Mouse (Mus musculus): ENCODE data around the gene Rest.

Gene Rest

DNA sequence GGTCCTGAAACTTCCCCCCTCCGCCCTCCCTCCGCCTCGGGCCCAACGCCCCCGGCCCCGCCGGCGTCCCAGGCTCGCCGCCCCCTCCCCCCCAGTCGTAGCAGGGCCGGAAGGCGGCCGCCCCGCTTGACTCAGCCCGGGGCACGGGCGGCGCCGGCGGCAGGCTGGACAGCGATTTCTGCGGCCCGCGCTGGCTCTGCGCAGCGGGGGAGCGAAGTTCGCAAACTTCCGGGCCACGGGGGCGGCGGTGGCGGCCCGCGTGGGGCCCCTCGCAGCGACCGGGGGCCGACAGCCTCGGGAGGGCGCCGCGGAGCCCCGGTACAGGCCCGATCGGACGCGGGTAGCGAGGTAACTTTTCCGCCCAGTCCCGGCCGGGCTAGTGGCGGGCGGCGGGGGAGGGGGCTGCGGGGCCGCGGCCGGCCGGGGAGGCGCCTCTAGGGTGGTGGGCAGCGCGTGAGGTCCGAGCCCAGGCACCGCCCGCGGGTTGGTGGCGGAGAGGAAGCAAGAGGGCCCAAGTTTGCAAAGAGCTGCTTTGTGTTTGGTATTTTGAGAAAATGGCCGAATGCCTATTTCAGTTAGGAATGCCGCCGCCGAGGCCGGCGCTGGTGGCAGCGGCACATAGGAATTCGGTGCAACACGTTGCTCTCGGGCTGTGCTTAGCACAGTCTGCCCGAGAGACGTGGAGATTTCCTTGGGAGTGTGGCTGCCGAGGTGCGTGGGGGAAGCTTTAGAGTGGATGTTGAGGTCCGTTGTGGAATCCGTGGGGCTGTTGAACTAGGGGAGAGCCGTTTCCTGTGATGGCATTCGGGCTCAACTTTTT is 985 bp downstream of the Rest start:
- DNase-seq (ENCODE audit: low spot score), result peak; percentile 49

DNA sequence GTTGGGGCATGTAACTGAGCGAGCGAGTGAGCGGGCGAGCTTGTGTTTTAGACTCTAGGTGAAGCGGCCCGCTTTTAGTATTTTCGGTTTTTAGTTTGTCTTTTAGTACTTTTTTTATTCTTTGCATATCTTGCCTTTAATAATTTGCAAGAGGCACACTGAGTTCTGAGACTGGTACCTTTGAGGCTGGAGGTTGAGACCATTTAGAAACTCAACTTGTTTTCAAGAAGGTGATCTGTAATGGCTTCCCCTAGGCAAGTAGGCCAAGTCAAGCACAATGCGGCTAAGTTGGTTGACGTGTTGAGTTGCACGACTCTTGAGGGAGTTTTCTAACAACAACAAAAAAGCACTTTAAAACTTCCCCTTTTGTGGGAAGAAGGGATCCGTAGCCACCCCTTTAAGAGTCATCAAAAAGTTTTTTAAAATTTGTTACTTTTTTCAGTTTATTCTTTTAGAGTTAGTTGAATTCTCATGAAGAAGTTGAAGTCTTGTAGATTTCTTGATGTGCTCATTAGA is 1.7 kb downstream of the Rest start:
- no peak for DNase-seq (ENCODE audit: low spot score)

DNA sequence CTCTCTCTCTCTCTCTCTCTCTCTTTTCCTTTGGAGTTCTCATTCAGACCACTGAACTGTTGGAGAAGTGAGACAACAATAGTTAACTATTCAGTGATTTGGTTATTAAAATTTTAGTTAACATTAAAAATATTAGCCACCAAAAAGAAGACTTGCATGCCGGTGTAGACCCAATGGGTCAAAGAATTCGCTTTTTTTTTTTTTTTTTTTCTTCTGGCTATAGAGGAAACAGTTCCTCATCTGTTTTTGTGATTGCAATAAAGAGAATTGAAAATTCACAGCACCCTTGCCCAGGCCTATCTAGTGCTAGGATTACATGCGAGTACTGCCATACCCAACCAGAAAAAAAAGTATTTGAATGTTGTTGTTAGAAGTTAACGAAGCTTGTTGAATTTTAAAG is 2.1 kb downstream of the Rest start:
- DNase-seq (ENCODE audit: low spot score), result no peak

DNA sequence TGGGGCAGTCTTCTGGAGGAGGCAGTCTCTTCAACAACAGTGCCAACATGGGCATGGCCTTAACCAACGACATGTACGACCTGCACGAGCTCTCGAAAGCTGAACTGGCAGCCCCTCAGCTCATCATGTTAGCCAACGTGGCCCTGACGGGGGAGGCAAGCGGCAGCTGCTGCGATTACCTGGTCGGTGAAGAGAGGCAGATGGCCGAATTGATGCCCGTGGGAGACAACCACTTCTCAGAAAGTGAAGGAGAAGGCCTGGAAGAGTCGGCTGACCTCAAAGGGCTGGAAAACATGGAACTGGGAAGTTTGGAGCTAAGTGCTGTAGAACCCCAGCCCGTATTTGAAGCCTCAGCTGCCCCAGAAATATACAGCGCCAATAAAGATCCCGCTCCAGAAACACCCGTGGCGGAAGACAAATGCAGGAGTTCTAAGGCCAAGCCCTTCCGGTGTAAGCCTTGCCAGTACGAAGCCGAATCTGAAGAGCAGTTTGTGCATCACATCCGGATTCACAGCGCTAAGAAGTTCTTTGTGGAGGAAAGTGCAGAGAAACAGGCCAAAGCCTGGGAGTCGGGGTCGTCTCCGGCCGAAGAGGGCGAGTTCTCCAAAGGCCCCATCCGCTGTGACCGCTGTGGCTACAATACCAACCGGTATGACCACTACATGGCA is 2.8 kb downstream of the Rest start:
- no peak for DNase-seq (ENCODE audit: low spot score)

DNA sequence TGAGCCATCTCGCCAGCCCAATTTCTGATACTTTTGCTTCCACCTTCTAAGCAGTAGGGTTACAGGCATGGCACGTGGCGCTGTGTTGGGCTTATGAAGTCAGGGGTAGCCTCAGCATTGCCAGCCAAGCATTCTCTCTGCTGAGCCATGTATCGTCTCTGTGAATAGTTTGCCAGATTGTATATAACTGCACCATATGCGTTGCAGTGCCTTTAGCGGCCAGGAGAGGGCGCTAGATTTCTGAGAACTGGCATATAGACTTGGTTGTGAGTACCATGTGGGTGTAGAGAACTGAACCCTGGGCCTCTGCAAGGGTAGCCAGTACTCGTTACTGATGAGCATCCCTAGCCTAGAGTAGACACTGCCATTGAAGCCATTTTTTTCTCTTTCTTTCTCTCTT is 4.1 kb downstream of the Rest start:
- DNase-seq (ENCODE audit: low spot score), result no peak

DNA sequence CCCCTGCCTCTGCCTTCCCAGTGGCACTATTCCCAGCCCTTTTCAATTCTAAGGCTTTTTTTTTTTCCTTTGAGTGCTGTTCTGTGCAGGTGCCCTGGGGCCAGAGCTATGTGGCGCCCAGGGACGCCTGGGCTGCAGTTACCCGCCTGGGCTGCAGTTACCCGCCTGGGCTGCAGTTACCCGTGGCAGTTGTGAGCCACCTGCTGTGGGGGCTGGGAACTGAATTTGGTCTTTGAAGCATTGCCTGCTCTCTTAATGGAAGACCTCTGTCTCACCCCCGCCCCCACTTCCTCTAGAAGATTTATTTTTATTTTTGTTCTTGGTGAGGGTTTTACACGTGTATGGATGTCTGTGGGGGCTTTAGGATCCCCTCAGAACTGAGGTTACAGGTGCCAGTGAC is 7.9 kb downstream of the Rest start:
- no peak for DNase-seq (ENCODE audit: low spot score)

DNA sequence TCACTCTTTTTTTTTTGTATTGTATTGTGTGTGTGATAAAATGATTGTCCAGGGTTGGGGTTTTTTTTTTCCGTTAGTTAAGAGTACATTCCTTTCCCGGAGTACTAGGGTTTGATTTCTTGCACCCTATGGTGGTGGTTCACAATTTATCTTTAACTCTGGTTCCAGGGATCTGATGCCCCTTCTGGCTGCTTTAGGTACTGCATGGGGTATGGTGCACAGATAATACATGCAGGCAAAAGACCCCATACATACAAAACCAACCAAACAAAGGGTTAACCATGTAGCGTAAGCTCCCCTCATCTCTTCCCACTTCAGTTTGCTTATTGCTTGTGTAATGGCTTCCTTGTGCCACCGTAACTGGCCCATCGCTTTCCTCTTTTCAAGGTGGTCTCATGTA is 10.7 kb downstream of the Rest start:
- no peak for DNase-seq (ENCODE audit: low spot score)

DNA sequence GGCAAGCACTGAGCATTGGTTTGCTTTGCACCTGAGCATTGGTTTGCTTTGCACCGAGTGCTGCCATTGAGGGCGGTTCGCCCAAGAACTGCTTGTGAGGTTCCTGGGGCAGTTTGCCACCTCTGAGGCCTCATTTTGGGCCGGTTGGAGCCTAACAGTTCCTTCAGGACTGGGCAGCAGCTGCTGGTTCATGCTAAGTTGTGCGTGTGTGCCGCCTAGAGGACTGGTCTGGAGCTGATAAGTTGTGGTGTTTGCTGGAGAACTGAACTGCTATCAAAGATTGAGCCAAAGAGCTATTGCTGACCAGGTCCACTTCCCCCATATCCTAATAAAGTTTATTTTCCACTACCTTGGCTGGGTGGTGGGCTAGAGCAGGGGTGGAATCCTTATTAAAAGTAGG is 11.9 kb downstream of the Rest start:
- DNase-seq (ENCODE audit: low spot score), result no peak

DNA sequence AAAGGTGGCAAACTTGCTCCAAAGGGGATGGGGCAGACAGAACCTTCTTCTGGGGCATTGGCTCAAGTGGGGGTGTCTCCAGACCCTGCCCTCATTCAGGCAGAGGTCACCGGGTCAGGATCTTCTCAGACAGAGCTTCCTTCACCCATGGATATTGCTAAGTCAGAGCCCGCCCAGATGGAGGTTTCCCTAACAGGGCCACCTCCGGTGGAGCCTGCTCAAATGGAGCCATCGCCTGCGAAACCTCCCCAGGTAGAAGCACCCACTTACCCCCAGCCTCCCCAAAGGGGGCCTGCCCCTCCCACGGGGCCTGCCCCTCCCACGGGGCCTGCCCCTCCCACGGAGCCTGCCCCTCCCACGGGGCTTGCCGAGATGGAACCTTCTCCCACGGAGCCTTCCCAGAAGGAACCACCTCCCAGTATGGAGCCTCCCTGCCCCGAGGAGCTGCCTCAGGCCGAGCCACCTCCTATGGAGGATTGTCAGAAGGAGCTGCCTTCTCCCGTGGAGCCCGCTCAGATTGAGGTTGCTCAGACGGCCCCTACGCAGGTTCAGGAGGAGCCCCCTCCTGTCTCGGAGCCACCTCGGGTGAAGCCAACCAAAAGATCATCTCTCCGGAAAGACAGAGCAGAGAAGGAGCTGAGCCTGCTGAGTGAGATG is 16.4 kb downstream of the Rest start:
- no peak for DNase-seq (ENCODE audit: low spot score)

DNA sequence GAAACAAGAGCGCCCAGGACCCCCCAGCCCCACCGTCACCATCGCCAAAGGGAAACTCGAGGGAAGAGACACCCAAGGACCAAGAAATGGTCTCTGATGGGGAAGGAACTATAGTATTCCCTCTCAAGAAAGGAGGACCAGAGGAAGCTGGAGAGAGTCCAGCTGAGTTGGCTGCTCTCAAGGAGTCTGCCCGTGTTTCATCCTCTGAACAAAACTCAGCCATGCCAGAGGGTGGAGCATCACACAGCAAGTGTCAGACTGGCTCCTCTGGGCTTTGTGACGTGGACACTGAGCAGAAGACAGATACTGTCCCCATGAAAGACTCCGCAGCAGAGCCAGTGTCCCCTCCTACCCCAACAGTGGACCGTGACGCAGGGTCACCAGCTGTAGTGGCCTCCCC is 17.0 kb downstream of the Rest start:
- no peak for DNase-seq (ENCODE audit: low spot score)

DNA sequence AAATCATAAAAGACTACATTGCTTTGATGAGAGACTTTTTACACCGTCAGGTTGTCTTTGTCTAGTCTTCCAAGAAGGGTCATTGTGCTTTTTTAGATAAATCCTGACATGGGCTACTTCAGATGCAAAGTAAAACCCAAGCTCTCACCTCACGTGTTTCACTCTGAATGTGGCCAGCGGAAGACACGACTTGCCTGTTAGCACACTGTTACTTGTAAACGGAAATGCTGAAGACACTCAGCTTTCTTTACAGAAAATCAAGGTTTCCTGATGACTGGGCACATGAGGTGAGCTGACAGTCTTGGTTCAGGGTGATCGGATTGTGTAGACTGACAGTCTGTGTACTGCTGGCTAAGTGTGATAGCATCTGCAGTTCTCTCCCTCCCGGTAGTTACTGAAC is 20.4 kb downstream of the Rest start:
- DNase-seq (ENCODE audit: low spot score), result no peak

DNA sequence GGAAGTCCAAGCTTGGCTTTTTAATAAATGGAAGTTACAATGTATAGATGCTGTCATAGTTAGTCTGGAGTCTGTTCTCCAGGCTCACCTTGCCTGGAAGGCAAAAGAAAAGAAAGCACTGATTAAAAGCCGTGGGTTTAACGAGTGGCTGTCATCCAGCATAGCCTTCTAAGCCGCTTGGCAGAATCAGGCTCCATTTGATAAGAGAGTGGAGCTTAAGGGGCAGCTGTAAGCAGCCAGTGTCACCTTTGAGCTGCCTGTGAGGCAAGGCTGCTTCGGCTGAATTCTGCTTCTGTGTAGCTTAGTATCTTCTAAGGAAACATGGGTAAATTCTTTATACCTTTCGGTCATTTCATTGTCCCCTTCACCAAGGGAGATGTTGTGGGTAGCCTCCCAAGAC is 21.6 kb downstream of the Rest start:
- no peak for DNase-seq (ENCODE audit: low spot score)

DNA sequence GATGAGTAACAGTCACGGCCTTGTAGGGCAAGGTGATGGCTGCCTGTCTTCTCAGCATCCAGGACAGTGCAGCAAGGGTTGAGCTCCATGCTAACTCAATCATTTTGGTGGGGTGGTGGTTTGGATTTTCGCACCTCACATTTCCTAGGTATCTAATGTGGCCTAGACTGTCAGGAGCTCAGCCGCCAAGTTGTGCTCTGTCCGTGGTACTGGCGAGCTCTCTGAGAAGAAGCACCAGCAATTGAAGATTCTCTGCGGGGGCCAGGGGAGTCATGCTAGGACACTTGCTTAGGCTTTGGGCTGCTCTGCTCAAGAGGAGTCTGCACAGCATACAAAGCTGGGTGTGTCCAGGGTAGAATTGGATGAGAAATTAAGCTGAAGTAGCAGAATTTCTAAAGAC is 22.6 kb downstream of the Rest start:
- no peak for DNase-seq (ENCODE audit: low spot score)

DNA sequence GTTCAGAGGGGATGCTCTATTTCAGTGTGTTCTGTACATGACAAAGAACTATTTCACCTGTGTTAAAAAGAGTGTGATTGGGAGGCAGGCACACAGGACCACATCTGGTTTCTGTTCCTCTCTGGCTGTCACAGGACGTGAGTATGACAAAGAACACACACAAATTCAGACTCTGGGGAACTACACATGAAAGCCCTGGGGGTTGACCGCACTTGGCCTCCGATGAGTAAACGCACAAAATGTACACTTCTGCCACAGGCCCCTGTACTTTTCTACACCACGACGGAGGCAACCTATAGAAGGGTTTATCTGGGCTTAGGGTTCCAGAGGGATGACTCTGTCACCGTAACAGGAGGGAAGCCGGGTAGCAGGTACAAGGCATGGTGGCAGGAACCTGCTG is 24.4 kb downstream of the Rest start:
- DNase-seq (ENCODE audit: low spot score), result no peak

DNA sequence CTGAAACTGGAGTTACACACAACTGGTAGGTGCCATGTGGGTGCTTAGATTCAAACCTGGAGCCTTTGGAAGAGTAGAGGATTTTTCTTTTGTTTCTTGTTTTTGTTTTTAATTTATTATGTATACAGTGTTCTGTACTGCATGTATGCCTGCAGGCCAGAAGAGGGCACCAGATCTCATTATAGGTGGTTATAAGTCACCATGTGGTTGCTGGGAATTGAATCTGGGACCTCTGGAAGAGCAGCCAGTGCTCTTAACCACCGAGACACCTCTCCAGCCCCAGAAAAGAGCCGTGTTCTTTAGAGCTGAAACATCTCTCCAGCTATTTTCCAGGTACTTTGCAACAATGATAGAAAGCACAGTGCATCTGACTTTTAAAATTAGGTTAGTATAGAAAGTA is 25.3 kb downstream of the Rest start:
- DNase-seq (ENCODE audit: low spot score), result no peak

DNA sequence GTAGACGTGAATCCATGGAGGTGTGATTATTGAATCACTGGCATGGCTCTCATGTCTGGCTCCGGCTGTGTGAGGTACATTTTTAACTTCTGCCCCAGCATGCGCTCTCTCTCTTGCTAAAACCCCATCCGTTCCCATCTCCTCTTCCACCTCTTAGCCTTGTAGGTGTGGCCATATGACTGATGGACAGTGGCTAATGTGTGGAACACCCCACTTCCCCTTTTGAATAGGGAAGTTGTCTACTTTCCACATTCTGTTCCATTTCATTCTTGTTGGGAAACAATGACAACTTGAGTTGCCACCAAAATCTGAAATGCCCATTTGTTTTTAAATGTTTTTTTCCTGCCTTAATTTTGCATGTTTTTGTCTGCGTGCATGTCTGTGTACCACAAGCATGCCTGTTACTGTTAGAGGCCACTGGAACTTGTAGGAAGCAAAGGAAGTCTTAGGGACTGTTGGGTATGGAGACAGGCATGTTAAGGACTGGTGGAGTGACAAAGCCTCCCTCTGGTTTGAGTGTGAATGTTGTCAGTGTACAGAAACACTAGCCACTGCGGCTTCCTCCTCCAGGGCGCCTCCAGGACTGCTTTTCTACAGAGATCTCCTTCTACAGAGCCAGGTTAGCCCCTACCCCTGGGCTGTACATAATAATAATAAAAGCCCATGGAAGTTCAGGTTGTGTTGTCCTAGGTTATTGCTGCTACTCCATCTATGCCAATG is 27.7 kb downstream of the Rest start:
- no peak for DNase-seq (ENCODE audit: low spot score)

DNA sequence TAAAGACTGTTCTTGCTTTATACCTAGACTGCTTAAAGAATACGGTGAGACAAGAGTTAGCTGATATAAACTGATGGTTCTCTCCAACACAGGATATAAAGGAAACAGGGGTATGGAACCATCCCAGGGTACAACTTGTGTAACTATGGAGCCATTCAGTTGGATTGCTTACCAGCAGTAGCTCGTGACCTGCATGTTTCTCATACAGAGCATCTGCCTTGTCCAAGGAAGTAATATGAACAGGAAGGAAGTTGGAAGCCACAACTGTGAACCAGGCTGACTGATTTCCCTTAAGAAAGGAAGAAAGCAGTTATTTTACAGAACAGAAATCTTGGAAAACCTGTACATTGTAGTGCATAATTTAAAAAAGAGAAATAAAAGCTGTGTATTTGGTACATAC is 34.2 kb downstream of the Rest start:
- no peak for DNase-seq (ENCODE audit: low spot score)

DNA sequence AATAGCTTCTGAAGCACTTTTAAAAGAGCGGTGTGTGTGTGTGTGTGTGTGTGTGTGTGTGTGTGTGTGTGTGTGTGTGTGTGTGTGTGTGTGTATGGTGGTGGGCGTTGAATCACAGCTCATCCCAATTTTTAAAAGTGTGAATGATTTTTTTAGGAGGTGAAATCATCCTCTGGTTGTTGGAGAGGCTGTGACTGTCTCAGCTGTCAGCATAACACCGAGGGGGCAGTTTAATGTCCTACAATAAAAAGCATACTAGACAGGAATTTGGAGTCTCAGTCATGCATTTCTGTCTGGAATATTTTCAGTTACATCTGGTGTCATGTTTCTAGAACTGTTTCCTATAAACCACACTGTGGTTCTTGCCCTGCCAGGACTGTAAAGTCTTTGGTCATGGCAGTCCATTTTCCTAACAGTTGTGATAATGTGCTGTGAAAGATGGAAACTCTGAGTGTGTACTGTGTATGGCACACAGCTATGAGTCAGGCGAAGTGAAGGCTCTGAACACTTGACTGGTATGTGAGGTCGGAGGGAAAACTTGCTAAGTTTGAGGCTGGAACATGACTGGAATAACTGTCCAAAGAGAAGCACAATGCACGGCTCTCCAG is 36.1 kb downstream of the Rest start:
- no peak for DNase-seq (ENCODE audit: low spot score)

DNA sequence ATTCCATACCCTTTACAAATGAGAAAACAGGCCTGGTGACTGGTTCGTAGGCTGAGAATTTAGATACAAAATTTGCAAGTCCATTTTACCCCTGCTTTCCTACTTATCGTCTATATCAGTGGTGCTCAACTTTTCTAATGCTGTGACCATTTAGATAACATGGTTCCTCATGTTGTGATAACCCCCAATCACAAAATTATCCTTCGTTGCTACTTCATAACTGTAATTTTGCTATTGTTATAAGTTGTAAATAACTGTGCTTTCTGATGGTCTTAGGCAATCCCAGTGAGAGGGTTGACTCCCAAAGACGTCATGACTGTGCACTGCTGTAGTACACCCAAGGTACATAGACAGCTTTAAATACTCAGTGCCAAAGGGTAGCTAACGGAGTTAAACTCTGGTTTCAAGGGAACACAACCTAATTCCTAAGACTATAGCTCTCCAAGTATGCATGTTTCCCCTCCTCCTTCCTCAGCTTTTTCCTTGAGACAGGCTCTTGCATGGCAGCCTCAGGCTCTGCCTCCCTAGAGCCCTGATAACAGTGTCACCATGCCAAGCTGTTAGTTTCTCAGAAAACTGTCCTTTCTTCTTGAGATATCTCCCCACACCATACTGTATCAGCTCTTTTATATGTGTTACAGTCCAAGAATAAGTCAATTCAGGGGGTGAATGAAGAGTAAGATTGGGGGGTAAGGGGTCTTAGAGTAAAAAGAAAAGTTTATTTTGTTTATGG is 42.7 kb downstream of the Rest start:
- DNase-seq (ENCODE audit: low spot score), result no peak

DNA sequence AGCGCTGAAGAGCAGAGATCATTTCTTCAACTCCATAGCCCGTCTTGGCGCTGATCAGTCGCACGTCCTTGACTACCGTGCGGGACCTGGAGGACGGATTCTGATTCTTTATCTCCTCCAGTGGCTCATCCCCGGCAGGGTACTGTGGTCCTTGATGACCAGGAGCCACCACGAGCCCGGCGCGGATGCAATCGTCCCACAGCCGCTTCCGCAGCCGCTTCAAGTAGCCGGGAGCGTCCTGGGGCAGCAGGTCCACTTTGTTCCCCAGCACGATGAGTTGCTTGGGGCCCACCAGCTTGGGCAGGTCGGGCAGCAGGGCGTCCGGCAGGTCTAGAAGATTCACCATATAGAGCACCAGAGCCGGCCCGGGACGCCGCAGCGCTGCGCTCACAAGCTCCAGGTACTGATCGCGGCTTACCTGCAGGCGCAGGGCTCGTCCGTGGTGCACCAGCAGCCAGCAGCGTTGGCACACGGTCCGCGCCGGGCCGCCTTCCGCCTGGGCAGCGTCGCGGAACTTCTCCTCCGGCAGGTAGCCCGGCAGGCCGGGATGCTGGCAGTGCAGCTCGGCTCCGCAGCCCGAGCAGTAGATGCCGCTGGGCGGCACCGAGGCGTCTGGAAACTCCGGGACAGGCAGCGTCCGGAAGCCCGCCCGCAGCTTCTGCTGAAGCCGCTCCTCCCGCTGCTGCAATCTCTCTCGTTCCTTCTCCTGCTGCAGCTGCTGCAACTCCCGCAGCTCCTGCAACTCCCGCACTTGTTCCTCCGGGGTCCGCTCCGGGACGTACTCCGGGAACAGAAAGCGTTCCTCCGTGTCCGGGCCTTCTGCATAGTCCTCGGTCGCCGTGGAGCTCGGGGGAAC is 44.0 kb downstream of the Rest start:
- DNase-seq (ENCODE audit: low spot score), result peak; percentile 5
